8 mouse cellular contexts compared by ENCODE assay signal in the genomic region with DNA sequence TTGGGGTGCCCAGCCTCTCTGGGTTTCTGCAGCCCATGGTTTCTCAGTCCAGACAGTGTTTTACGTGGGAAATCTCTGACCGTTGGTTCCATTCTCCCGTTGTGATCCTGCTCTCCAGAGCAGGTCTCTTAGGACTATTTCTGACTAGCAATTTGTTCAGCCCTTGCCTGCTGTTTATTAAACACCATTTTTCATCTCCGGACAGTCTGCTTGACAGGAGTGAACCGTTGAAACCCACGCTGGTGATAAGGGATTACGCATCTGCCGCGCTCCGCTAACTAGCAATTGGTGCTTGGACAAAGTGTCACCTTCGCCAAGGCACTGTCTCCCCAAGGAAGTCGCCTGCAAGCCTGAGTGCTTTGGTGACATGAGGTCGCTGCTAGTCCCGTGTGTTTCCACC. TPM values are rescaled to one million over a fixed set of nuclear protein-coding genes. Genes with fewer than 3 reads are reported as not detected.
DNase-seq lines count a peak whose midpoint lies in the region; ATAC-seq and TF ChIP-seq lines count a peak whose summit lies in the region.

No protein-coding gene starts in this region.

- H3K4me2 ChIP-seq in lung, embryonic 14.5 days = peak overlapping the region; percentile 77
- peak overlapping the region; percentile 68 for H3K4me2 ChIP-seq in forebrain, embryonic 11.5 days (ENCODE audit: low read depth, low read length, severe bottlenecking)
- H3K4me2 ChIP-seq in kidney, embryonic 14.5 days (replicated peaks; ENCODE audit: low read depth, low read length) = peak overlapping the region; percentile 85
- H3K4me2 ChIP-seq in midbrain, embryonic 16.5 days (ENCODE audit: low read length) = peak overlapping the region; percentile 74

- H3K9me3 ChIP-seq in lung, embryonic 14.5 days (ENCODE audit: low read depth, low read length) = no peaks in the 10 kb centered on the region
- no peaks in the 10 kb centered on the region for H3K9me3 ChIP-seq in forebrain, embryonic 11.5 days (ENCODE audit: control insufficient read depth, low read length)
- H3K9me3 ChIP-seq in kidney, embryonic 14.5 days (ENCODE audit: control insufficient read depth, low read length) = no peaks in the 10 kb centered on the region
- no peaks in the 10 kb centered on the region for H3K9me3 ChIP-seq in midbrain, embryonic 16.5 days (replicated peaks; ENCODE audit: control insufficient read depth, low read length, poor library complexity, severe bottlenecking)

- peak overlapping the region; percentile 43 for H3K4me3 ChIP-seq in lung, embryonic 14.5 days (ENCODE audit: low read depth, low read length)
- peak overlapping the region; percentile 35 for H3K4me3 ChIP-seq in forebrain, embryonic 11.5 days (ENCODE audit: low read depth, low read length)
- peak overlapping the region; percentile 46 for H3K4me3 ChIP-seq in kidney, embryonic 14.5 days (ENCODE audit: low read length)
- peak overlapping the region; percentile 35 for H3K4me3 ChIP-seq in midbrain, embryonic 16.5 days (ENCODE audit: low read depth, low read length)

- 5% methylated on average over 14 of the region's 14 CpGs for WGBS in lung, embryonic 14.5 days
- 3% methylated on average over 14 of the region's 14 CpGs for WGBS in forebrain, embryonic 11.5 days
- 4% methylated on average over 14 of the region's 14 CpGs for WGBS in kidney, embryonic 14.5 days
- 4% methylated on average over 14 of the region's 14 CpGs for WGBS in midbrain, embryonic 16.5 days

- H3K27ac ChIP-seq in lung, embryonic 14.5 days (ENCODE audit: low read depth) = no peak overlapping the region
- no peak overlapping the region for H3K27ac ChIP-seq in forebrain, embryonic 11.5 days (ENCODE audit: low read depth, low read length)
- H3K27ac ChIP-seq in kidney, embryonic 14.5 days (ENCODE audit: low read depth, low read length) = no peak overlapping the region
- H3K27ac ChIP-seq in midbrain, embryonic 16.5 days (ENCODE audit: low read length) = no peak overlapping the region

- H3K36me3 ChIP-seq in lung, embryonic 14.5 days (ENCODE audit: insufficient read depth) = no peaks in the 10 kb centered on the region
- H3K36me3 ChIP-seq in forebrain, embryonic 11.5 days (ENCODE audit: control insufficient read depth, insufficient read depth, low read length) = no peaks in the 10 kb centered on the region
- no peaks in the 10 kb centered on the region for H3K36me3 ChIP-seq in kidney, embryonic 14.5 days (ENCODE audit: control insufficient read depth, insufficient read depth, low read length)
- no peaks in the 10 kb centered on the region for H3K36me3 ChIP-seq in midbrain, embryonic 16.5 days (ENCODE audit: control insufficient read depth, insufficient read depth, low read length)

- no peak for ATAC-seq in lung, embryonic 14.5 days (ENCODE audit: insufficient read depth)
- ATAC-seq in forebrain, embryonic 11.5 days (replicated peaks; ENCODE audit: low FRiP score) = no peak
- ATAC-seq in kidney, embryonic 14.5 days (ENCODE audit: low FRiP score, low TSS enrichment) = no peak; the same call in 1 of the 2 replicates
- ATAC-seq in midbrain, embryonic 16.5 days = peak; percentile 36; the same call in 1 of the 2 replicates
- ATAC-seq in erythroblast, adult 5-6 weeks (replicated peaks; ENCODE audit: low FRiP score, poor library complexity, severe bottlenecking) = no peak

- peaks cover 3% of the 10 kb centered on the region for H3K4me1 ChIP-seq in lung, embryonic 14.5 days (ENCODE audit: insufficient read depth)
- H3K4me1 ChIP-seq in forebrain, embryonic 11.5 days (replicated peaks; ENCODE audit: control insufficient read depth, insufficient read depth, low read length) = 0 out of 2 replicates have a peak, but pooled peaks cover 3% of the 10 kb centered on the region
- H3K4me1 ChIP-seq in kidney, embryonic 14.5 days (ENCODE audit: control insufficient read depth, insufficient read depth, low read length) = no peaks in the 10 kb centered on the region
- H3K4me1 ChIP-seq in midbrain, embryonic 16.5 days (ENCODE audit: control insufficient read depth, insufficient read depth, low read length) = peaks cover 7% of the 10 kb centered on the region; the same call in 1 of the 2 replicates

- TF ChIP-seq CTCF in lung, embryonic 14.5 days (IDR thresholded peaks at IDR 0.05; ENCODE audit: low read depth) = no peak

- H3K27me3 ChIP-seq in lung, embryonic 14.5 days (ENCODE audit: insufficient read depth, low read length) = peaks cover 7% of the 10 kb centered on the region; the same call in 1 of the 2 replicates
- H3K27me3 ChIP-seq in forebrain, embryonic 11.5 days (ENCODE audit: control insufficient read depth, insufficient read depth, low read length) = peaks cover 11% of the 10 kb centered on the region
- no peaks in the 10 kb centered on the region for H3K27me3 ChIP-seq in kidney, embryonic 14.5 days (ENCODE audit: control insufficient read depth, insufficient read depth, low read length)
- no peaks in the 10 kb centered on the region; the same call in 1 of the 2 replicates for H3K27me3 ChIP-seq in midbrain, embryonic 16.5 days (ENCODE audit: control insufficient read depth, insufficient read depth, low read depth, low read length)

- H3K9ac ChIP-seq in lung, embryonic 14.5 days = no peak overlapping the region
- H3K9ac ChIP-seq in forebrain, embryonic 11.5 days (ENCODE audit: low read length) = no peak overlapping the region; the same call in 1 of the 2 replicates
- H3K9ac ChIP-seq in kidney, embryonic 14.5 days (ENCODE audit: low read depth, low read length) = 0 out of 2 replicates have a peak overlapping the region, but pooled peaks have one; percentile 44
- H3K9ac ChIP-seq in midbrain, embryonic 16.5 days (ENCODE audit: low read depth, low read length) = peak overlapping the region; percentile 50

- DNase-seq in lung, embryonic 14.5 days = peak; percentile 4
- DNase-seq in lung, postnatal 10 days = no peak
- DNase-seq in forebrain, embryonic 11.5 days (ENCODE audit: low spot score) = peak; percentile 52
- DNase-seq in urinary bladder, postnatal 36 days (ENCODE audit: low spot score in 2 of 2) = no peak
- no peak for DNase-seq in natural killer cell, adult 2 months (ENCODE audit: low spot score in 2 of 2)

RNA-seq across cellular contexts. Expression of a gene that starts 0.8 kb away (rescaled TPM):
- polyA plus RNA-seq in lung, embryonic 14.5 days (2014; fragmentation: Nextera tagmentation; extraction: Ambion mirVana) = 0.45 and 0.77 TPM in 2 replicates
- 0.43 and 0.59 TPM in 2 replicates for polyA plus RNA-seq in forebrain, embryonic 11.5 days (2014; fragmentation: Nextera tagmentation; extraction: Ambion mirVana)
- 1.7 and 3.1 TPM in 2 replicates for polyA plus RNA-seq in kidney, embryonic 14.5 days (2014; fragmentation: Nextera tagmentation; extraction: Ambion mirVana)
- polyA plus RNA-seq in midbrain, embryonic 16.5 days (2015; fragmentation: Nextera tagmentation; extraction: Ambion mirVana) = 0.37 and 1.0 TPM in 2 replicates
- not detected in 2 replicates for total RNA-seq in erythroblast, adult 5-6 weeks (2015; ENCODE audit: low replicate concordance)
- not detected in 2 replicates for total RNA-seq in erythroblast, adult 5-6 weeks (2017; ENCODE audit: low replicate concordance)

RNA-seq across cellular contexts. Expression of a gene that starts 40.2 kb away (rescaled TPM):
- polyA plus RNA-seq in lung, embryonic 14.5 days (2014; fragmentation: Nextera tagmentation; extraction: Ambion mirVana) = not detected in 2 replicates
- polyA plus RNA-seq in forebrain, embryonic 11.5 days (2014; fragmentation: Nextera tagmentation; extraction: Ambion mirVana) = not detected in 2 replicates
- not detected in 2 replicates for polyA plus RNA-seq in kidney, embryonic 14.5 days (2014; fragmentation: Nextera tagmentation; extraction: Ambion mirVana)
- not detected in 2 replicates for polyA plus RNA-seq in midbrain, embryonic 16.5 days (2015; fragmentation: Nextera tagmentation; extraction: Ambion mirVana)
- not detected in 2 replicates for total RNA-seq in erythroblast, adult 5-6 weeks (2015; ENCODE audit: low replicate concordance)
- total RNA-seq in erythroblast, adult 5-6 weeks (2017; ENCODE audit: low replicate concordance) = not detected in 2 replicates

RNA-seq across cellular contexts. Expression of a gene that starts 40.3 kb away (rescaled TPM):
- 2.1 and 2.3 TPM in 2 replicates for polyA plus RNA-seq in lung, embryonic 14.5 days (2014; fragmentation: Nextera tagmentation; extraction: Ambion mirVana)
- 0.60 and 0.69 TPM in 2 replicates for polyA plus RNA-seq in forebrain, embryonic 11.5 days (2014; fragmentation: Nextera tagmentation; extraction: Ambion mirVana)
- 5.1 and 6.0 TPM in 2 replicates for polyA plus RNA-seq in kidney, embryonic 14.5 days (2014; fragmentation: Nextera tagmentation; extraction: Ambion mirVana)
- 0.75 and 1.6 TPM in 2 replicates for polyA plus RNA-seq in midbrain, embryonic 16.5 days (2015; fragmentation: Nextera tagmentation; extraction: Ambion mirVana)
- not detected in 2 replicates for total RNA-seq in erythroblast, adult 5-6 weeks (2015; ENCODE audit: low replicate concordance)
- not detected in 2 replicates for total RNA-seq in erythroblast, adult 5-6 weeks (2017; ENCODE audit: low replicate concordance)

Comparison
In these comparisons a context has a peak if more than half of its experiments do, and no peak if none do; other contexts are left out.
1. DNase-seq: peak in lung, embryonic 14.5 days (single experiment) and forebrain, embryonic 11.5 days (single experiment); none in lung, postnatal 10 days (single experiment), urinary bladder, postnatal 36 days (0 of 2) and natural killer cell, adult 2 months (0 of 2).
2. H3K9ac ChIP-seq: peak in kidney, embryonic 14.5 days (single experiment) and midbrain, embryonic 16.5 days (single experiment); none in lung, embryonic 14.5 days (single experiment) and forebrain, embryonic 11.5 days (single experiment).
3. Peak in every context shown above with its lines, with median percentiles within 50 percentile points of each other: H3K4me2 ChIP-seq and H3K4me3 ChIP-seq.